Mouse (Mus musculus) MEL (cell line): Measurements from ENCODE around the gene Rgl1.

Experiments
- CTCF ChIP-seq, 3 experiments: IDR thresholded peaks in 2 of 3; conservative IDR thresholded peaks in 1 of 3; 2 replicates each; pipeline ENCODE4 v1.5.1; 2011 to 2012; ENCODE audit warnings: low read length in 3 of 3, low read depth in 2 of 3, mild to moderate bottlenecking in 2 of 3, improper control_type of control experiment in 1 of 3, inconsistent platforms in 1 of 3, mixed read lengths in 1 of 3, moderate library complexity in 1 of 3; ENCODE audit not compliant: control insufficient read depth in 1 of 3, insufficient read depth in 1 of 3, poor library complexity in 1 of 3, severe bottlenecking in 1 of 3
- E2F4 ChIP-seq: IDR thresholded peaks from 2 replicates; pipeline ENCODE4 v1.6.1; 2011; ENCODE audit warnings: low read depth, low read length, improper control_type of control experiment, borderline replicate concordance
- EP300 ChIP-seq, 2 experiments: IDR thresholded peaks; 2 replicates each; pipeline ENCODE4 v1.6.1; 2011; ENCODE audit warnings: improper control_type of control experiment in 2 of 2, low read length in 2 of 2, low read depth in 1 of 2, mild to moderate bottlenecking in 1 of 2
- ETS1 ChIP-seq: IDR thresholded peaks from 2 replicates; pipeline ENCODE4 v1.6.1; 2012; ENCODE audit warnings: low read depth, mild to moderate bottlenecking, inconsistent platforms, low read length, improper control_type of control experiment, moderate library complexity
- GATA1 ChIP-seq: IDR thresholded peaks from 2 replicates; pipeline ENCODE4 v1.6.1; 2011; ENCODE audit warnings: low read depth, low read length, improper control_type of control experiment
- MAX ChIP-seq: IDR thresholded peaks from 2 replicates; pipeline ENCODE4 v1.6.1; 2011; ENCODE audit warnings: low read length, improper control_type of control experiment
- NELFE ChIP-seq: IDR thresholded peaks from 2 replicates; pipeline ENCODE4 v1.6.1; 2011; ENCODE audit warnings: low read depth, low read length, improper control_type of control experiment
- POLR2A ChIP-seq, 2 experiments: IDR thresholded peaks; 2 replicates each; pipeline ENCODE4 v1.6.1; 2011 to 2012; ENCODE audit warnings: low read length in 2 of 2, mild to moderate bottlenecking in 2 of 2, control low read depth in 1 of 2, improper control_type of control experiment in 1 of 2, low read depth in 1 of 2, moderate library complexity in 1 of 2; ENCODE audit not compliant: control insufficient read depth in 1 of 2, insufficient read depth in 1 of 2, poor library complexity in 1 of 2
- POLR2AphosphoS2 ChIP-seq: IDR thresholded peaks from 2 replicates; pipeline ENCODE4 v1.6.1; 2011; ENCODE audit warnings: low read length, improper control_type of control experiment
- POLR2AphosphoS5 ChIP-seq: IDR thresholded peaks from 2 replicates; pipeline ENCODE4 v1.6.1; 2012; ENCODE audit warnings: low read depth, borderline replicate concordance, mild to moderate bottlenecking, inconsistent platforms, low read length, moderate library complexity, mixed read lengths
- SMC3 ChIP-seq: IDR thresholded peaks from 2 replicates; pipeline ENCODE4 v1.6.1; 2011; ENCODE audit warnings: low read depth, low read length, improper control_type of control experiment
- USF1 ChIP-seq: IDR thresholded peaks from 2 replicates; pipeline ENCODE4 v1.6.1; 2014; ENCODE audit warnings: low read depth, mild to moderate bottlenecking, inconsistent platforms, low read length, improper control_type of control experiment, moderate library complexity
- USF2 ChIP-seq, 2 experiments: IDR thresholded peaks; 2 replicates each; pipeline ENCODE4 v1.6.1; 2011 to 2012; ENCODE audit warnings: improper control_type of control experiment in 2 of 2, low read length in 2 of 2, borderline replicate concordance in 1 of 2, inconsistent platforms in 1 of 2, low read depth in 1 of 2, mild to moderate bottlenecking in 1 of 2; ENCODE audit not compliant: insufficient read depth in 1 of 2
- ZC3H11A ChIP-seq: IDR thresholded peaks from 2 replicates; pipeline ENCODE4 v1.6.1; 2012; ENCODE audit warnings: low read depth, mild to moderate bottlenecking, inconsistent platforms, low read length, improper control_type of control experiment

DNA sequence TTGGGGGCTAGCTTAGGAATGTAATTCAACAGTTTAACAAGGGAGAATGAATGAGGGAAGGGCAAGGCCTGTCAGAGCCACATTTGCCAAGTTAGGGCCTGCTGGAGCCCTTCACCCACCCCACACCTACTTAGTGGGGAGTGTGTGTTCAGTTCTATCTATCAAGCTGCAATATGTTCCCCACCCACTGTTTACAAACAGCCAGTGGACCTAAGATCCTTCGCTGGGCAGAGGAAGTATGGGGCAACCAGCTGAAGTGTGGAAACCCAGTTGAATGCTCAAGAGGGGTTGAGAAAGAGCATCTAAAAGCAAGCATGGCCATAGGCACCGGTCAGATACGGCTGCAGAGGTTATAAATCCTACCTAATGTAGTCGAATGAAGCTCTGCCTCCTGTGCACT, 20.8 kb upstream of the Rgl1 start:
- TF ChIP-seq CTCF (IDR thresholded peaks at IDR 0.05 in 2 of 3, conservative IDR thresholded peaks at IDR 0.05 in 1 of 3; ENCODE audit: control insufficient read depth in 1 of 3, insufficient read depth in 1 of 3, low read depth in 2 of 3, low read length in 3 of 3, poor library complexity in 1 of 3, severe bottlenecking in 1 of 3) (no peak), POLR2A (IDR thresholded peaks at IDR 0.05; ENCODE audit: control insufficient read depth in 1 of 2, insufficient read depth in 1 of 2, low read depth in 1 of 2, low read length in 2 of 2, poor library complexity in 1 of 2) (no peak), ETS1 (no peak), MAX (no peak), EP300 (IDR thresholded peaks at IDR 0.05; ENCODE audit: low read depth in 1 of 2, low read length in 2 of 2) (no peak), POLR2AphosphoS2 (no peak), SMC3 (no peak), USF1 (no peak), E2F4 (no peak), NELFE (no peak), GATA1 (no peak), USF2 (IDR thresholded peaks at IDR 0.05; ENCODE audit: borderline replicate concordance in 1 of 2, insufficient read depth in 1 of 2, low read depth in 1 of 2, low read length in 2 of 2) (no peak), POLR2AphosphoS5 (no peak), ZC3H11A (no peak)
